Mouse (Mus musculus) natural killer cell, adult 2 months (primary cell): ENCODE data around the gene Gm19345.

Experiments
- DNase-seq, 2 experiments: peaks; one replicate each; pipeline ENCODE4 v3.0.0; 2022; ENCODE audit warnings: low spot score in 2 of 2

The Gm19345 gene

GRCm38 (mm10) chr7:19826756-19827155 lies 25.0 kb upstream of the Gm19345 start:
- no peak for DNase-seq

DNA sequence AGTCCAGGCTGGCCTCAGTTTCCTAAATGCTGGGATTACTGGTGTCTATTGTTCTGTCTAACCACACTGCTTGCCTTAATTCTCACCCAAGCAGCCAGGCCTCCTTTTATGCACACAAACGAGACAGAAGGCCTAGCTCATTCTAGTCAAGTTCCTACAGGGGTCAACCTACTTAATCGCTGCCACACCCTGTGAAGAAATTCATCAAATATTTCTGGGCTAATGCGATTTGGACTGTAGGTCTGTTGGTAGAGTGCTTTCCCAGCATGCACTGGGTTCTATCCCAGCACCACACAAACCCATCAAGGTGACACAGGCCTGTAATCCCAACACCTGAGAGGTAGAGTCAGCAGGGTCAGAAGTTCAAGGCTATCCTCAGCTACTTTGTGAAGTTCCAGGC lies 22.1 kb upstream of the Gm19345 start:
- DNase-seq, result no peak

- DNase-seq, result no peak
These were observed 21.1 kb upstream of the Gm19345 start for GRCm38 (mm10) chr7:19830682-19831156.

DNA sequence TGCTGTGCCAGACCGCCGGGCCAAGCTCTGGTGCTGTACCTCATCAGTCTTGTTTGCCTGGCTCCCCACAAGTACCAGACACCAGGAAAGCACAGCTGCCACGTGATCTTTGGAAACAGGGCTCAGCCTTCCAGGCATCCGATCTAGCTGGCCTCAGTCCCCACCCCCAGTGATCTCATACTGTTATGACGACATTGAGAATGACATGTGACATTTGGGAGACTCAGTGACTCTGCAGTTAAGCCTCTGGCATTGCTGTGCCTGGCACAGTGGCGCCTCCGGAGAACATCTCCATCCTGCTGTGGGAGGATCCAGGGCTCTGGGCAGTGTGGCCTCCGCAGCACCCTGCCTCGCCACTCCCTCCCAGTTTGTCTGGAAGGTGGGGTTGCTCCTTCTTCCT lies 20.0 kb upstream of the Gm19345 start:
- DNase-seq, result no peak

DNA sequence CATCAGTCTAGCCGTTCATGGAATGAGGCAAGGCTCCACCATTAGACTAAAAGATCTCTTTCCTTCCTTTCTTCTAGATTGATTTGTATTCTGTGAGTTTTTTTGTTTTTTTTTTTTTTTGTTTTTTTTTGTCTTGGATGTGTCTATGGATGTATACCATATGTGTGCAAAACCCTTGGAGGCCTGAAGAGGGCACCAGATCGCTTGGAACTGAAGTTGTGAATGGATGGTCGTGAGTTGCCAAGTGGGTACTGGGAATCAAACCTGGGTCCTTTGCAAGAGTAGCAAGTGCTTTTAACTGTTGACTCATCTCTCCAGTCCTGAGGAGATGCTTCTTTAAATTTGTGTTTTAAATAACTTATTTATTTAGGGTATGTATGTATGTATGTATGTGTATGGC lies 17.7 kb upstream of the Gm19345 start:
- DNase-seq, result no peak

DNA sequence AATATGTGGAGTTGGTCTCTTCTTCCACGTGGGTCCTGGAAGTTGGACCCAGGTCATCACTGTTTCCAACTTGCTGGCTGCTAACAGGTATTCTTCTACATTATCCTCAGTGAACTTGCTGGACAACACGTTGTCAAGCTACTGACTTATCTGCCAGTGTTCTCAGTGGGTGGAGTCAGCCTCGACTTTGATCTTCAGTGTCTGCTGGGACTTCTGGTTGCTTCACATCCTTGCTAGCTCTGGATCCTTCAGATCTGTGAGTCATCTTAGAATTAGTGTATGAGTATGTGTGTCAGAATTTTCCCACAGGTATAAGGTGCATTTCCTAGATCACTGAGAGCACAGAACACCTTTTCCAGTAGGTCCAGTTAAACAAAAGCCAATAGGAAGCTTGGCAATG lies 15.0 kb upstream of the Gm19345 start:
- DNase-seq, result no peak

GRCm38 (mm10) chr7:19840371-19840770 lies 11.4 kb upstream of the Gm19345 start:
- no peak for DNase-seq

GRCm38 (mm10) chr7:19840936-19841335 lies 10.9 kb upstream of the Gm19345 start:
- no peak for DNase-seq

DNA sequence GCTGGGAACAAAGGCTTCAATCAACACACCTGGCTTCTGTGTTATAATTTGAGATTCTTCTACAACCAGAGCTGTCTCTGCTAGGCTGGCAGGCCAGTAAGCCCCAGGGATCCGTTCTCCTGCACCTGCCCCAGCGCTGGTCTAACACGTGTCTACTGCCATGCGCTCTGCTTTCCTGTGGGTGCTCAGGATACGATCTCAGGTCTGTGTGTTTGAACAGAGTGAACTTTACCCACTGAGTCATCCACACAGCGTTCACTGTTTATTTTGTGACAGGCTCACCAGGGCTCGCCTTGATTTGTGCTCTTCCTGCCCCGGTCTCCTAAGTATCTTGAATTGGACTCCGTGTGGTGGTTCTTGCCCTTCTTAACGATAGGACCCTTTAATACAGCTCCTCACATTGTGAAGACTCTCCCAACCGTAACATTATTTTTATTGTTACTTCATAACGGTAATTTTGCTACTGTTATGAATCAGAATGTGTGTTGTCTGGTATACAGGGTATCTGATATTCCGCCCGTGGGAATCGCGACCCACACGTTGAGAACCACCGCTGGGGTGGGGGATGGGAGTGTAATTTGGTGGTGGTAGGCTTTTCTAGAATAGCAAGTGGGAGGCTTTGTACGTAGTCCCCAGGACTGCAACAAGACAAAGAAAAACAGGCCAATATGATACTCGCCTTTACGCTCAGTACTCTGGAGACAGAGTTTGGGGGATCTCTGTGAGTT lies 10.0 kb upstream of the Gm19345 start:
- no peak for DNase-seq

DNA sequence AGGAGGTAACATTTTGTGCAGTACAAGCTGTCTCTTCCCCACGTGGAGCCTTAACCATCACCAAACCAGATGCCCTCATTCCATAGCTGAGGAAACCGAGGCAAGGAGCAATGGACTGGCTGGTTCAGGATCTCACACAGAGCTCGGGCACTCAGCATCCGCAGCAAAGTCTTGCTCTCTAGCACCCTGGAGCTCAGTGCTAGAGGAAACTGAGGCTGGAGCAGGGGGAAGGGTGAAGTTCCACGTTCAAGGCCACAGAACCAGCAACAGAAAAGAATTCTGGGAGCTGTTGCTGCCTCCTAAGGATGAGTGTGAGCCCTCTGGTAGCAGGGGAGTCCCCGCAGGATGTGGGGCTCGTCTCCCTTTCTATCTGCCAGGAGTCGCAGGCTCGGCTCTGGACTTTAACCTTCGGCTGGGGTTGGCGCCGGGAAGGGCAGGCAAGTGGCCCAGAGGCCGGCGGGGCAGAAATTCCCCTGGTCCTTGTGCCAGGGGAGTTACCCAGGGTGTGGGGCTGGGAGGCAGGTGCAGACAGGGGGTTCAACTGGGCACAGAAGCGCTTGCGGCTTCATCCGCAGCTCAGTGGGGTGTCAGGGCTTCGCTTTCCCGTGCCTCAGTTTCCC lies 8.8 kb upstream of the Gm19345 start:
- DNase-seq, result no peak

GRCm38 (mm10) chr7:19843561-19843960 lies 8.2 kb upstream of the Gm19345 start:
- DNase-seq, result peak; percentile 66 to 81

- peak; percentile 38 to 59 for DNase-seq
These were observed 7.2 kb upstream of the Gm19345 start for GRCm38 (mm10) chr7:19844521-19845171.

- DNase-seq, result no peak
These were observed 1.7 kb downstream of the Gm19345 start for GRCm38 (mm10) chr7:19853526-19853925.

DNA sequence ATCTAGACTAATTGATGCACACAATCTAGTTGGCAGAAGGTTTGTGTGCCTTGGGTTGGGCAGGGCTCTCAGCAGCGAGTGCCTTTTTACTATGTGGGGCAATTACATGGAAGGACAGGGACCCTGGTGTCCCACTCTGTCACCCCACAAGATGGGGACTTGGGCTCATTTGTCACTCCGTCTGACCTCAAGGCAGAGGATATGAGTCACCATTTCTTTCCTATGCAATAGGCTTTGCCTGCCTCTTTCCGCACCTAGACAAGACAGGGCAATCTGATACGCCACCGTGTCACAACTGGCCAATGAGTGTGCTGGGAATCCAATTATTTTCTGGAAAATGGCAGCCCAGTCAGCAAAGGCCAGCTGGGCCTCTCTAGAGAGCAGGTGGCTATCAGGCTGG lies 3.9 kb downstream of the Gm19345 start:
- peak; percentile 20 to 36 for DNase-seq

GRCm38 (mm10) chr7:19856283-19856682 lies 4.5 kb downstream of the Gm19345 start:
- DNase-seq, result no peak

DNA sequence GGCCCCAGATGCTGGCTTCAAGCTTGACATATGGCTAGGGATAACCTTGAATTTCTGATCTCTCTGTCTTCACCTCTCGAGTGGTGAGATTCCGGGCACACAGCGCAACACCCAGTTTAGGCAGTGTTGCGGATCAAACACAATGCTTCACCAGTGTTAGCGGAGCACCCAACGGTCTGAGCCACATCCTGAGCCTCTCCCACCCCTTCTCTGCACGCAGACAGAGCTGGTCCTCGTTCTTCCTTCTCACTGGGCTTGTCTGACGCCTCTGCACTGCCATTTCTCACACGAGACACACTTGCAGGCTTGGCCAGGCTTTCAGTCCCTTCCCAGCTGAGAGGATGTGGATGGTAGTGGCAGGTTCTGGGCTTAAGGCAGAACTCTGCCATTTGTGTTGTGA lies 7.9 kb downstream of the Gm19345 start:
- DNase-seq, result no peak

DNA sequence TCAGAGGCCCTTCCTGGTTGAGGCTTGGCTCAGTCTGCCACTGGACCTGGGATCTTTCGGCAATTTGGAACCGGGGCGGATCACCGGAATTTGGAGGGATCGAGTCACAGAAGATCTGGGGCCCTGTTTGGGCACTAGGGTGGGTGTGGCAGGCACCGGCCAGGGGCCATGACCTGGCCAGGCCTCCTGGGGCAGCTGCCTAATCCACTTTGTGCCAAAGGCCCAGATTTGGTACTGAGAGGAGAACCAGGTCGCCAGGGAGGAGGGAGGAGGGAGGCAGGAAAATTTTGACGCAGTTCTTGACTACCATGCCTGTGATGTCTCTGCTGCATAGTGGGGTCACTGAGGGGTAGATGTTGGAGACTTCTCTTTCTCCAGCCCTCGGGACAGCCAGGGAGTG lies 9.4 kb downstream of the Gm19345 start, which contains the start of gene Ceacam16:
Ceacam16 (minus strand) TSS at position 101 of the 400 bp plus-strand sequence.
- DNase-seq, result no peak

DNA sequence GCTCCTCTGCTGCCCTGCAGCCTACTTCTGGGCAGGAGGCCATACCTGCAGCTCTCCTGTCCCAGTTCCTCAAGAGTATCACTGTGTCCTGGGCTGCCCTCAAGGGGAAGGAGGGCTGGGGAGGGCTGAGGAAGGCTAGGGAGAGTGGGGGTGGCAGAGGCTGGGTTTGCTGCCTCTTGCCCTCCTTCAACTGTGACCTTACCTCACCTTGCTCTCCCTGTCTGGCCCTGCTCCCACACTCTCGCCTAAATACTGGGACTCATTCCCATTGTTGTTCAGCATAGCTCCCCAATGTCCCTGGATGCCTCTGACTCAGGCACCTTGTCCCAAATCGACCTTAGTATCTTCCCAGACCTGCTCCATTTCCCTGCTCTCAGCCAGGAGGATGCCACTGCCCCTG lies 12.4 kb downstream of the Gm19345 start:
- no peak for DNase-seq

GRCm38 (mm10) chr7:19865246-19866036 lies 13.6 kb downstream of the Gm19345 start:
- DNase-seq, result no peak

- no peak for DNase-seq
These were observed 14.7 kb downstream of the Gm19345 start for GRCm38 (mm10) chr7:19866490-19866889.

- no peak for DNase-seq
These were observed 16.1 kb downstream of the Gm19345 start for GRCm38 (mm10) chr7:19867751-19868399.
